Mouse (Mus musculus) lung, postnatal 0 days (tissue): Measurements from ENCODE around the gene Pik3cg.
A peak's percentile ranks its signal among the peaks of the same experiment; 100 is the strongest.

Experiments
- CTCF ChIP-seq: IDR thresholded peaks from 2 replicates; pipeline ENCODE4 v1.5.1; 2016; ENCODE audit warnings: antibody characterized with exemption, mild to moderate bottlenecking
- EP300 ChIP-seq: IDR thresholded peaks from 2 replicates; pipeline ENCODE4 v1.6.1; 2016; ENCODE audit warnings: antibody characterized with exemption, mild to moderate bottlenecking, control low read depth

DNA sequence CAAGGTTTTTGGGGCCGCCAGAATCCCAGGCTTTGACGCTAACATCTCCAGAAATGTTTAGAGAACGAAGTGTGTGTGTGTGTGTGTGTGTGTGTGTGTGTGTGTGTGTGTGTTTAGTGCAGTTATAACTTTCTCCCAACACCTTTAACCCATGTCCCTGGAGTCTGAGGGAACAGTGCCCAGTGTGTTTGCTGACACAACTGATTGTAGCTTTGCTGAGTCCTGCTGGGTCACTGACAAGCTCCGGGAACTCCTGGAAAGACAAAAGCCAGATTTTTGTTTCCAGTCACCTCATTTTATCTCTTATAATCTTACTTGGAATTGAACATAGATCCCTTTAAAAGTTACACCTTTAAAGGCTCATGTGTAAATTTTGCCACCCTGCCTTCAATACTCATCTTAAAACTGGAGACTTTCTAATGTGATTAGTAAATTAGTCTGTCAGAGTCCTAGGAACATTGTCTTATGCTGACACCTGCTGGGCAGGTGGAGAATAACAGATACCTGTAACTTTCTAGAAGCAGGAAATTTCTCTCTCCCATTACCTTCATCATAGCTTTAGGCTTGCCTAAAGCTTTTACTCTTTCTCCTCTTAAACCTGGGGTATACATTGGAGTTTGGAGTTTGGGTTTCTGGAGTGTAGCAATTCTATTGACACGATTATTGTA, 37.2 kb upstream of the Pik3cg start:
- TF ChIP-seq CTCF (peak; percentile 72), EP300 (no peak)
